Mouse (Mus musculus) left cerebral cortex, adult 2 months (tissue): ENCODE measurements around the gene Asb6. TPM values are rescaled to one million over a fixed set of nuclear protein-coding genes. Genes with fewer than 3 reads are reported as not detected.

ENCODE experiments used
- DNase-seq, 2 experiments: peaks; one replicate each; pipeline ENCODE4 v3.0.0; 2021 to 2022; ENCODE audit warnings: low spot score in 2 of 2, mixed read lengths in 1 of 2; ENCODE audit errors: extremely low spot score in 1 of 2
- H3K27ac ChIP-seq: fragments of 200-600 bp; 2 replicates; pipeline ENCODE4 v1.8.1; 2022
- H3K4me3 ChIP-seq: fragments of 200-600 bp; 2 replicates; pipeline ENCODE4 v1.8.1; 2022
- CTCF ChIP-seq: fragments of 200-600 bp; IDR thresholded peaks from 2 replicates; pipeline ENCODE4 v1.8.1; 2022; ENCODE audit warnings: antibody characterized with exemption, mild to moderate bottlenecking, moderate library complexity
- intact Hi-C: fragments of 180-260 bp; cut with DNase I; formaldehyde crosslinking; loops from one replicate; pipeline ENCODE4 v1.15.1; 2025
- total RNA-seq, 2 experiments: library from RNA; stranded (reverse); gene quantifications; 2 replicates each; pipeline ENCODE4 v1.2.3; 2021

Asb6 gene
- total RNA-seq, 2 experiments from 2014 or later = 35.4 to 40.5 TPM

- H3K27ac ChIP-seq = peak overlapping the region; percentile 81
- DNase-seq = no peak
- intact Hi-C loops = no loop called here
Measured at GRCm38 (mm10) chr2:30807147-30807647, 22.9 kb downstream of the Asb6 start.

GRCm38 (mm10) chr2:30805983-30806382, 24.1 kb downstream of the Asb6 start:
- no peak overlapping the region for H3K27ac ChIP-seq
- H3K4me3 ChIP-seq = no peak overlapping the region
- intact Hi-C loops = no loop called here
- no peak for DNase-seq
- TF ChIP-seq CTCF = no peak

More at GRCm38 (mm10) chr2:30807147-30807647, 22.9 kb downstream of the Asb6 start:
- TF ChIP-seq CTCF = no peak
- peak overlapping the region; percentile 94 for H3K4me3 ChIP-seq

- Histone ChIP-seq H3K4me3 (no peak within 1 kb of the TSS), H3K27ac (no peak within 1 kb of the TSS)
- intact Hi-C loops = no loop called here
- no peak for DNase-seq
- TF ChIP-seq CTCF = no peak
Measured at GRCm38 (mm10) chr2:30803604-30804003, 26.5 kb downstream of the Asb6 start, which contains the start of gene 1700001O22Rik. Gene 1700001O22Rik (minus strand): TSS chr2:30803661.

- H3K27ac ChIP-seq = peak overlapping the region; percentile 77
- TF ChIP-seq CTCF = no peak; the same call in 1 of the 2 replicates
- peak in 1 of 2 experiments; percentile 48 for DNase-seq
- peak overlapping the region; percentile 51 for H3K4me3 ChIP-seq
- intact Hi-C loops = no loop called here
Measured at GRCm38 (mm10) chr2:30801067-30801852, 28.9 kb downstream of the Asb6 start.

- Histone ChIP-seq H3K27ac (no peak overlapping the region; the same call in 1 of the 2 replicates), H3K4me3 (peak overlapping the region; percentile 51)
- DNase-seq = no peak
- intact Hi-C loops = no loop called here
- no peak for TF ChIP-seq CTCF
Measured at GRCm38 (mm10) chr2:30800671-30801066, 29.5 kb downstream of the Asb6 start.

- no peak for TF ChIP-seq CTCF
- no peak for DNase-seq
- no peak overlapping the region for H3K4me3 ChIP-seq
- no peak overlapping the region; the same call in 1 of the 2 replicates for H3K27ac ChIP-seq
- intact Hi-C loops = no loop called here
Measured at GRCm38 (mm10) chr2:30799456-30799855, 30.7 kb downstream of the Asb6 start.

GRCm38 (mm10) chr2:30796382-30796781, 33.8 kb downstream of the Asb6 start:
- H3K27ac ChIP-seq = peak overlapping the region; percentile 88
- no peak overlapping the region for H3K4me3 ChIP-seq
- peak; percentile 82 to 88 for DNase-seq
- no peak for TF ChIP-seq CTCF
- intact Hi-C loops = no loop called here

GRCm38 (mm10) chr2:30795889-30796275, 34.3 kb downstream of the Asb6 start:
- no peak for DNase-seq
- Histone ChIP-seq H3K27ac (peak overlapping the region; percentile 68), H3K4me3 (no peak overlapping the region)
- no peak for TF ChIP-seq CTCF
- intact Hi-C loops = loop anchor here (2.0 kb wide), 1 partner anchor 139 kb away; no protein-coding TSS in a partner anchor

- no peak for TF ChIP-seq CTCF
- H3K27ac ChIP-seq = peak overlapping the region; percentile 2; the same call in 1 of the 2 replicates
Measured at GRCm38 (mm10) chr2:30795271-30795888, 34.8 kb downstream of the Asb6 start.

GRCm38 (mm10) chr2:30794179-30795108, 35.7 kb downstream of the Asb6 start:
- Histone ChIP-seq H3K4me3 (peak overlapping the region; percentile 36), H3K27ac (peak overlapping the region; percentile 80)
- TF ChIP-seq CTCF = peak; percentile 80
- DNase-seq = peak; percentile 95 to 99
- intact Hi-C loops = loop anchor here (1.0 to 5.0 kb wide), 8 partner anchors 72 to 358 kb away; partner anchors contain the start of gene Cstad

More at GRCm38 (mm10) chr2:30795271-30795888, 34.8 kb downstream of the Asb6 start:
- H3K4me3 ChIP-seq = no peak overlapping the region
- no peak for DNase-seq
- intact Hi-C loops = loop anchor here (2.0 kb wide), 1 partner anchor 139 kb away; no protein-coding TSS in a partner anchor

- no peak for DNase-seq
- intact Hi-C loops = loop anchor here (5.0 kb wide), 4 partner anchors 70 to 195 kb away; partner anchors contain the start of gene Cstad
- TF ChIP-seq CTCF = no peak
- H3K27ac ChIP-seq = no peak overlapping the region
- no peak overlapping the region for H3K4me3 ChIP-seq
Measured at GRCm38 (mm10) chr2:30792061-30792460, 38.1 kb downstream of the Asb6 start.
